Mouse (Mus musculus): ENCODE measurements around the gene Zbtb42. TPM values are rescaled to one million over a fixed set of nuclear protein-coding genes. Genes with fewer than 3 reads are reported as not detected.
A peak's percentile ranks its signal among the peaks of the same experiment; 100 is the strongest.

Gene Zbtb42
- polyA plus RNA-seq (2014; fragmentation: Nextera tagmentation; extraction: Ambion mirVana): 0.82 and 1.6 TPM in 2 replicates

DNA sequence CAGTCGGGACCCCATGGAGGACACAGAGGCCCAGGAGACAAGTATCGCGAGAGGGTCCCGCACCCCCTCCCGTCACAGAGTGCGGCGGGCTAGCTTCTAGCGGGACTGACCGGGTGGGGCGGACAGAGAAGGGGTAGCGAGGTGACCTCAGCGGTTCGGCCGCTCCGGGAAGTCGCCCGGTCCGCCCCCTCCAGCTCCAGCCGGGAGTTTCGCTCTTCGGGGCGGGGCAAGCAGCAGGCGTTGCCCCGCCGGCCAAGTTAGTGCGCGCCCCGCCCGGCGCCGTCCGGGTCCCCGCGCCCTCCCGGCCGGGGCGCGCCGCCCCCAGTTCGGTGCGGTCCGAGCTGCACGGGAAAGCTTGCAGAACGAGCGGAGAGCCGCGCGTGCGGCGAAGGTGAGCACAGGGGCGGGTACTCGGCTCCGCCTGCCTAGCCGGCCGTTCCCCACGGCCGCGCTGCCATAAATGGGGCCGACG lies at the start of gene Zbtb42:
TSS of gene Zbtb42 (plus strand) at position 274 of the 472 bp plus-strand sequence.
- H3K4me3 ChIP-seq (ENCODE audit: low read depth, low read length): peak within 1 kb of the TSS; percentile 63
- 0% methylated on average over 56 of the region's 60 CpGs for WGBS

DNA sequence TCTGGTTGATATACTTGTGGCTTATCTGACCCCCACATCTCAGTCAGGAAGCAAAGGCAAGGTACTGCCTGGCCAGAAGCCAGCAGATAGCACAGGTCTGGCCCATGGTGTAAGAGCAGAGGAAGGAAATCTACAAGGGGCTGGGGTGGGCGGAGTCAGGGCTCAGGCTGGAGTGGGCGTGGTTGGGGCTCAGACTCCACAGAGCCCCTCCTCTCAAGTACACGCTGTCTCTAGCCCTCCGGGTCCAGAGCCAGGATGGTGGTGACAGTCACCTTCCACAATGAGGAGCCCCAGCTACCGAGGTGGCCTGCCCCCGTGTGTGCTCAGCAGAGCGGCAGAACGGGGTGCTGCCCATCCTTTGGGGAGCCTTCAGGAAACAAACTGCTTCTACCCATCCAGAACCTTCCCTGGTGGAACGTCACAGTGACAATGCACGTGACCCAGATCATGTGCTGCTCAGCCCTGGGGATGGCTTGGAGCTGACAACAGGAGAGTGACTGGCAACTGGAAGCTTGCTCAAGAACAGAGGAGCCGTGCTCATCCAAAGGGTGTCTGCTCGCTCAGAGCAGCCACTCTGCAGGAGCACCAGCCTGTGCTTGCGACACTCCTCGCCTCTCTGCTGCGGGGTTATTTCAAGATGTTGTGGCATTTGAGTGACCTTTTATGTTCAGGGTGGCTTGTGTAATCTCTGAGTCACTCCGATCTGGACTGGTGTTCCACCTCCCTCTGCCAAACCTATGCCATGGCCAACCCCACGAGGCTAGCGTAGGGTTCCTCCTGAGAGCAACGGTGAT lies 49.5 kb upstream of the Zbtb42 start:
- peak overlapping the region; percentile 40 for H3K4me2 ChIP-seq (ENCODE audit: low read depth, severe bottlenecking)
- H3K9me3 ChIP-seq (ENCODE audit: control insufficient read depth, low read length): no peaks in the 10 kb centered on the region
- DNase-seq (ENCODE audit: low spot score) (peak; percentile 80), ATAC-seq (ENCODE audit: insufficient number of reproducible peaks, low FRiP score, low TSS enrichment, low read depth) (peak; percentile 69)
- no peaks in the 10 kb centered on the region for H3K36me3 ChIP-seq (ENCODE audit: control insufficient read depth, insufficient read depth, low read length)
- H3K9ac ChIP-seq (ENCODE audit: low read length): no peak overlapping the region
- no peak overlapping the region for H3K4me3 ChIP-seq (ENCODE audit: low read depth, low read length)
- H3K27me3 ChIP-seq (ENCODE audit: control insufficient read depth, insufficient read depth, low read length): no peaks in the 10 kb centered on the region
- peaks cover 11% of the 10 kb centered on the region; the same call in 1 of the 2 replicates for H3K4me1 ChIP-seq (ENCODE audit: control insufficient read depth, insufficient read depth, low read length)
- WGBS: 33% methylated on average over 19 of the region's 19 CpGs
- H3K27ac ChIP-seq (replicated peaks; ENCODE audit: low read depth, low read length): no peak overlapping the region

More for the DNA sequence above, at the start of gene Zbtb42:
- H3K36me3 ChIP-seq (ENCODE audit: control insufficient read depth, insufficient read depth, low read length): no peaks in the 10 kb centered on the region
- H3K9ac ChIP-seq (ENCODE audit: low read length): peak within 1 kb of the TSS; percentile 65
- H3K4me1 ChIP-seq (ENCODE audit: control insufficient read depth, insufficient read depth, low read length): peaks cover 12% of the 10 kb centered on the region
- ATAC-seq (ENCODE audit: insufficient number of reproducible peaks, low FRiP score, low TSS enrichment, low read depth): no peak
- H3K27me3 ChIP-seq (ENCODE audit: control insufficient read depth, insufficient read depth, low read length): peaks cover 41% of the 10 kb centered on the region
- DNase-seq (ENCODE audit: low spot score): peak; percentile 83
- no peaks in the 10 kb centered on the region for H3K9me3 ChIP-seq (ENCODE audit: control insufficient read depth, low read length)
- no peak within 1 kb of the TSS for H3K27ac ChIP-seq (replicated peaks; ENCODE audit: low read depth, low read length)
- peak within 1 kb of the TSS; percentile 95 for H3K4me2 ChIP-seq (ENCODE audit: low read depth, severe bottlenecking)

DNA sequence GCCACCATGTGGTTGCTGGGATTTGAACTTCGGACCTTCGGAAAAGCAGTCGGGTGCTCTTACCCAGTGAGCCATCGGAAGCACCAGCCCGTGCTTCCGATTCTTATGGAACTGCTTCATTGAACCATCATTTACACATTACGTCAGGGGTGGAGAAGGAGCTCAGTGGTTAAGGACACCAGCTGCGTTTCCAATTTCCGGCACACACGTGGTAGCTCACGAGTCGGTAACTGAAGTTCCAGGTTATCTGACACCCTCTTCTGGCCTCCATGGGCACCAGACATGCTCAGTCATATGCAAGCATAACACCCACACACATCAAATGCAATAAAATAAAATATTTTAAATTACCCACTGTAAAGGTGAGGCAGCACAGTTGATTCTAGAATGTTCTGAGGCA lies 48.6 kb upstream of the Zbtb42 start:
- Histone ChIP-seq H3K4me3 (ENCODE audit: low read depth, low read length) (no peak overlapping the region), H3K27ac (replicated peaks; ENCODE audit: low read depth, low read length) (no peak overlapping the region), H3K9me3 (ENCODE audit: control insufficient read depth, low read length) (no peaks in the 10 kb centered on the region), H3K9ac (ENCODE audit: low read length) (no peak overlapping the region), H3K4me2 (ENCODE audit: low read depth, severe bottlenecking) (no peak overlapping the region), H3K4me1 (ENCODE audit: control insufficient read depth, insufficient read depth, low read length) (peaks cover 11% of the 10 kb centered on the region; the same call in 1 of the 2 replicates), H3K36me3 (ENCODE audit: control insufficient read depth, insufficient read depth, low read length) (no peaks in the 10 kb centered on the region), H3K27me3 (ENCODE audit: control insufficient read depth, insufficient read depth, low read length) (no peaks in the 10 kb centered on the region)
- no peak for DNase-seq (ENCODE audit: low spot score)
- 94% methylated on average over 12 of the region's 12 CpGs for WGBS
- ATAC-seq (ENCODE audit: insufficient number of reproducible peaks, low FRiP score, low TSS enrichment, low read depth): no peak

DNA sequence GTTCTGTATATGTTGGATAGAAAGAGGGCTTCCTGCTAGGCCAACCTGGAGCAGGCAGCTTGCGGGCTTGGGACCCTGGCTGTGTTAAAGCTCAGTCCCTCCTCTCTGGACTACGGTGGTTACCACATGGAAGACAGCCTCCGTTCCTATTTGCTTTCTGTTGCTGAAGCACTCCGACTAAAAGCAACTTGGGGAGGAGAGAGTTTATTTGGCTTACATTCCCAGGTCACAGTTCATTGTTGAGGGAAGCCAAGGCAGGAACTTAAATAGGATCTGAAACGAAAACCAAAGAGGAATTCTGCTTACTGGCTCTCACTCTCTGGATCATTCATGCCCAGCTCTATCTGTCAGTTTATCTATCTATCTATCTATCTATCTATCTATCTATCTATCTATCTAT lies 47.8 kb upstream of the Zbtb42 start:
- H3K36me3 ChIP-seq (ENCODE audit: control insufficient read depth, insufficient read depth, low read length): no peaks in the 10 kb centered on the region
- DNase-seq (ENCODE audit: low spot score): no peak
- no peaks in the 10 kb centered on the region for H3K9me3 ChIP-seq (ENCODE audit: control insufficient read depth, low read length)
- peaks cover 11% of the 10 kb centered on the region; the same call in 1 of the 2 replicates for H3K4me1 ChIP-seq (ENCODE audit: control insufficient read depth, insufficient read depth, low read length)
- no peak overlapping the region for H3K4me3 ChIP-seq (ENCODE audit: low read depth, low read length)
- H3K27me3 ChIP-seq (ENCODE audit: control insufficient read depth, insufficient read depth, low read length): no peaks in the 10 kb centered on the region
- H3K27ac ChIP-seq (replicated peaks; ENCODE audit: low read depth, low read length): no peak overlapping the region
- ATAC-seq (ENCODE audit: insufficient number of reproducible peaks, low FRiP score, low TSS enrichment, low read depth): no peak
- no peak overlapping the region for H3K9ac ChIP-seq (ENCODE audit: low read length)
- H3K4me2 ChIP-seq (ENCODE audit: low read depth, severe bottlenecking): no peak overlapping the region
- 88% methylated on average over 5 of the region's 5 CpGs for WGBS

DNA sequence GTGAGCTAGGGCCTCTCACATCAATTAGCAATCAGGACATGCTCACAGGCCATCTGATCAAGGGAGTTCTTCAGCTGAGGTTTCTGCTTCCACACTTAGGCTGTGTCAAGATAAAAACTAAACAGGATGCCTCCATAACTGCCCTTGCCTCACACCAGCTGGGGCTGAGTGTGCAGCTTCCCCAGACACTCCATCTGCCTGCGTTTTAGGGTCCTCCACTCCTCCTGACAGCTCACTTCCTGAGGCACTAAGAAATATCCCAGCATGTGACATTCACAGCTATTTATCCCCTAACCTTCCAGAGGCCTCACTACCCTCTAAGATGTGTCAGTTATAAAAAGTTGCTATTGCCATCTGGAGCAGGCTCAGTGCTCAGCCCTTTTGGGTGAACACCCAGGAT lies 47.2 kb upstream of the Zbtb42 start:
- Histone ChIP-seq H3K9ac (ENCODE audit: low read length) (no peak overlapping the region), H3K4me3 (ENCODE audit: low read depth, low read length) (no peak overlapping the region), H3K4me2 (ENCODE audit: low read depth, severe bottlenecking) (no peak overlapping the region), H3K27ac (replicated peaks; ENCODE audit: low read depth, low read length) (no peak overlapping the region), H3K4me1 (ENCODE audit: control insufficient read depth, insufficient read depth, low read length) (peaks cover 11% of the 10 kb centered on the region; the same call in 1 of the 2 replicates), H3K9me3 (ENCODE audit: control insufficient read depth, low read length) (no peaks in the 10 kb centered on the region), H3K27me3 (ENCODE audit: control insufficient read depth, insufficient read depth, low read length) (no peaks in the 10 kb centered on the region), H3K36me3 (ENCODE audit: control insufficient read depth, insufficient read depth, low read length) (no peaks in the 10 kb centered on the region)
- no peak for ATAC-seq (ENCODE audit: insufficient number of reproducible peaks, low FRiP score, low TSS enrichment, low read depth)
- DNase-seq (ENCODE audit: low spot score): no peak
- WGBS: 32% methylated on average over 1 of the region's 1 CpGs

DNA sequence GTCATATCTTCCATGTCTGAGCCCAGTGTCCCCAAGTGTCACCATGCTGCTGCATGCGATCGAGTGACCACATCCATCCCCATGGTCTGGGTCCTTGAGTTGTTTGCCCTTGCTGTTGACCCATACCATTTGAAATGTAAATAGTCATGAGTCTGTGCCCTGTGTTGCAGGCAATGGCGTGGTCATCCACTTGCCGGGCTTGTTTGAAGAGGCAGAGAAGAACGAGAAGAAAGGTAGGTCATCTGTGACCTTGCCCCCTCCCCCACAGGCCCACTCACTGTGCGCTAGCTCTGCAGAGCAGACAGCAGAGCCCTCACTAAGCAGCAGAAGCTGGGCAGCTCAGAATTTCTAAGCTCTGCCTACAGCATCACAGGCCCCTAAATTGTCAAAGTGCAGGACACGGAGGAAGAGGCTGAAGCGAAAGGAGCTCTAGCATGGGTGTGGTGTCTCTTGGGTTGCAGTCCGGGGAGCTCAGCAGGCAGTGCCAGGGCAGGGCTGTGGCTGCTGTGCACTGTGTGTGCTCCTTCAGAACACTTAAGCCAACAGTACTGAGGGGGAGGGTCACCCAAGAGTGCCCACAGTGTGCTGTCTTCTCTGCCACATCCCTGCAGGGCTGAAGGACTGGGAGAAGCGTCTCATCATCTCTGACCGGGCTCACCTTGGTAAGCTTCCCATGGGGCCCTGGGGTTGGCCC lies 46.4 kb upstream of the Zbtb42 start:
- H3K36me3 ChIP-seq (ENCODE audit: control insufficient read depth, insufficient read depth, low read length): no peaks in the 10 kb centered on the region
- H3K4me3 ChIP-seq (ENCODE audit: low read depth, low read length): no peak overlapping the region
- H3K9ac ChIP-seq (ENCODE audit: low read length): no peak overlapping the region
- H3K27ac ChIP-seq (replicated peaks; ENCODE audit: low read depth, low read length): no peak overlapping the region
- no peaks in the 10 kb centered on the region for H3K27me3 ChIP-seq (ENCODE audit: control insufficient read depth, insufficient read depth, low read length)
- ATAC-seq (ENCODE audit: insufficient number of reproducible peaks, low FRiP score, low TSS enrichment, low read depth) (no peak), DNase-seq (ENCODE audit: low spot score) (no peak)
- H3K4me2 ChIP-seq (ENCODE audit: low read depth, severe bottlenecking): no peak overlapping the region
- WGBS: 77% methylated on average over 11 of the region's 11 CpGs
- H3K4me1 ChIP-seq (ENCODE audit: control insufficient read depth, insufficient read depth, low read length): peaks cover 11% of the 10 kb centered on the region; the same call in 1 of the 2 replicates
- no peaks in the 10 kb centered on the region for H3K9me3 ChIP-seq (ENCODE audit: control insufficient read depth, low read length)

DNA sequence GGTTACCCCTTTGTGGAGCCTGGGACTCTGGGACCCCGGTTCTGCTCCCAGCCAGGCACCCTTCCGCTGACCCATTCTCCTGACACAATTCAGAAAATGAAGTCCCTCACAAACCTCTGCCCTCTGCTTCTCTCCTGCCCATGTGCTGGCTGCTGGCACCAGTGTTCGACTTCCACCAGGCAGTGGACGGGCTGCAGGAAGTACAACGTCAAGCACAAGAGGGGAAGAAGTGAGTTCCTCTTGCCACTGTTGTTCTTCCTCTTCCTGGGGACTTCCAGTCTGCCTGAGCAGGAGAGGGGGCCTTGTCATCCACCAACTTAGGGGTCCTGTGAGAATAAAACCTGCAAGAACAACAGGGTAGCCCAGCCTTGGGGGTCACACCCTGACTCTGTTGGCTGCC lies 45.7 kb upstream of the Zbtb42 start:
- H3K9me3 ChIP-seq (ENCODE audit: control insufficient read depth, low read length): no peaks in the 10 kb centered on the region
- WGBS: 81% methylated on average over 5 of the region's 5 CpGs
- H3K4me2 ChIP-seq (ENCODE audit: low read depth, severe bottlenecking): no peak overlapping the region
- no peak overlapping the region for H3K9ac ChIP-seq (ENCODE audit: low read length)
- no peaks in the 10 kb centered on the region for H3K36me3 ChIP-seq (ENCODE audit: control insufficient read depth, insufficient read depth, low read length)
- H3K27ac ChIP-seq (replicated peaks; ENCODE audit: low read depth, low read length): no peak overlapping the region
- ATAC-seq (ENCODE audit: insufficient number of reproducible peaks, low FRiP score, low TSS enrichment, low read depth) (no peak), DNase-seq (ENCODE audit: low spot score) (no peak)
- H3K4me3 ChIP-seq (ENCODE audit: low read depth, low read length): no peak overlapping the region
- H3K27me3 ChIP-seq (ENCODE audit: control insufficient read depth, insufficient read depth, low read length): no peaks in the 10 kb centered on the region
- peaks cover 11% of the 10 kb centered on the region; the same call in 1 of the 2 replicates for H3K4me1 ChIP-seq (ENCODE audit: control insufficient read depth, insufficient read depth, low read length)

DNA sequence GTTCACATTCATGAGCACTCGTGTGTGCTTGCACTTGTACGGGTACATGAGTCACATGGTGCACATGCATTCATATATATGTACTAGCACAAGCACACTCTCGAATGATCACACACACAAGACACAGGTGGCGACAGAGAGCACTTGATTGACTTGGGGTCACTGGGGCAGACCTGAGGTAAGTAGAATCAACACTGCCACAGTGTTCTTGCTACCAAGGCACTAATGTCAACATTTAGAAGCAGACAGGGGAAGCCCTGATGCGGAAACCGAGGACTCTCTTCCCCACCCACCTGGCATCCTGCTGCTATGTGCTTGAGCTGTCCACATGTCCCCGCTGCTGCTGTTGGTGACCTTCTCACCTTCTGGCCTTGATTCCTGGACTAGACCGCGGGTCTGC lies 44.9 kb upstream of the Zbtb42 start:
- Histone ChIP-seq H3K27ac (replicated peaks; ENCODE audit: low read depth, low read length) (no peak overlapping the region), H3K4me2 (ENCODE audit: low read depth, severe bottlenecking) (no peak overlapping the region), H3K4me1 (ENCODE audit: control insufficient read depth, insufficient read depth, low read length) (peaks cover 6% of the 10 kb centered on the region; the same call in 1 of the 2 replicates), H3K9me3 (ENCODE audit: control insufficient read depth, low read length) (no peaks in the 10 kb centered on the region), H3K36me3 (ENCODE audit: control insufficient read depth, insufficient read depth, low read length) (no peaks in the 10 kb centered on the region), H3K4me3 (ENCODE audit: low read depth, low read length) (no peak overlapping the region), H3K9ac (ENCODE audit: low read length) (no peak overlapping the region), H3K27me3 (ENCODE audit: control insufficient read depth, insufficient read depth, low read length) (no peaks in the 10 kb centered on the region)
- ATAC-seq (ENCODE audit: insufficient number of reproducible peaks, low FRiP score, low TSS enrichment, low read depth): no peak
- 69% methylated on average over 9 of the region's 9 CpGs for WGBS
- DNase-seq (ENCODE audit: low spot score): no peak

All from limb, embryonic 11.5 days (tissue).